Mouse (Mus musculus) forebrain, embryonic 13.5 days (tissue): Measurements from ENCODE around the gene Lipe. TPM values are rescaled to one million over a fixed set of nuclear protein-coding genes. Genes with fewer than 3 reads are reported as not detected.
A peak's percentile ranks its signal among the peaks of the same experiment; 100 is the strongest.
"Not testable (repeated sequence)": the region's sequence is repeated elsewhere in the genome, so short reads cannot be mapped to it uniquely, and the experiment has no call there.

Experiments
- ATAC-seq: fragments of 200-750 bp; cut with Nextera tagmentation; 2 replicates; pipeline ENCODE4 v1.8.0; 2017
- H3K27ac ChIP-seq: fragments of 300-500 bp; sonication (generic); 2 replicates; pipeline ENCODE4 v1.5.1; 2015; ENCODE audit warnings: inconsistent platforms, mild to moderate bottlenecking, moderate library complexity
- H3K27me3 ChIP-seq: fragments of 300-500 bp; sonication (generic); 2 replicates; pipeline ENCODE4 v1.6.1; 2015; ENCODE audit warnings: mild to moderate bottlenecking, inconsistent platforms
- H3K36me3 ChIP-seq: fragments of 300-500 bp; sonication (generic); 2 replicates; pipeline ENCODE4 v1.6.1; 2015; ENCODE audit warnings: mild to moderate bottlenecking, inconsistent platforms; ENCODE audit not compliant: poor library complexity, severe bottlenecking
- H3K4me1 ChIP-seq: fragments of 300-500 bp; sonication (generic); 2 replicates; pipeline ENCODE4 v1.6.1; 2015; ENCODE audit warnings: inconsistent platforms
- H3K4me2 ChIP-seq: fragments of 300-500 bp; sonication (generic); 2 replicates; pipeline ENCODE4 v1.6.1; 2015; ENCODE audit warnings: inconsistent platforms, mild to moderate bottlenecking, moderate library complexity
- H3K4me3 ChIP-seq: fragments of 300-500 bp; sonication (generic); 2 replicates; pipeline ENCODE4 v1.5.1; 2015; ENCODE audit warnings: mild to moderate bottlenecking, inconsistent platforms
- H3K9ac ChIP-seq: fragments of 300-500 bp; sonication (generic); 2 replicates; pipeline ENCODE4 v1.6.1; 2015; ENCODE audit warnings: mild to moderate bottlenecking, inconsistent platforms
- H3K9me3 ChIP-seq: fragments of 300-500 bp; sonication (generic); replicated peaks from 2 replicates; pipeline ENCODE4 v1.6.1; 2016; ENCODE audit warnings: inconsistent platforms
- WGBS: fragments of 180-500 bp; shearing (Covaris S2); methylation state at CpG from one replicate; pipeline ENCODE4 v1.1.7; 2015; 5-methylcytosine and 5-hydroxymethylcytosine counted together
- polyA plus RNA-seq: library from polyadenylated mRNA; unstranded; fragments of >200 nt; fragmentation: Nextera tagmentation; extraction: Ambion mirVana; gene quantifications from 2 replicates; pipeline ENCODE4 v1.2.1, GENCODE M21; 2015

Lipe gene
- polyA plus RNA-seq, 1 experiment from 2014 or later: 10.6 TPM

GRCm38 (mm10) chr7:25409114-25409760 lies 10.7 kb upstream of the Lipe start:
- no peaks in the 10 kb centered on the region for H3K36me3 ChIP-seq
- no peak for ATAC-seq
- 40% methylated on average over 4 of the region's 4 CpGs for WGBS

GRCm38 (mm10) chr7:25406468-25406867 lies 8.0 kb upstream of the Lipe start:
- H3K27ac ChIP-seq: no peak overlapping the region
- 90% methylated on average over 7 of the region's 7 CpGs for WGBS
- no peak overlapping the region for H3K4me3 ChIP-seq
- no peaks in the 10 kb centered on the region for H3K27me3 ChIP-seq
- no peak for ATAC-seq
- H3K4me2 ChIP-seq: no peak overlapping the region
- no peaks in the 10 kb centered on the region for H3K9me3 ChIP-seq
- no peaks in the 10 kb centered on the region for H3K4me1 ChIP-seq
- H3K36me3 ChIP-seq: no peaks in the 10 kb centered on the region
- no peak overlapping the region for H3K9ac ChIP-seq

More at GRCm38 (mm10) chr7:25409114-25409760, 10.7 kb upstream of the Lipe start:
- Histone ChIP-seq H3K4me1 (0 out of 2 replicates have a peak, but pooled peaks cover 6% of the 10 kb centered on the region), H3K27me3 (no peaks in the 10 kb centered on the region), H3K9ac (no peak overlapping the region), H3K9me3 (no peaks in the 10 kb centered on the region), H3K4me3 (no peak overlapping the region), H3K4me2 (no peak overlapping the region), H3K27ac (no peak overlapping the region)

GRCm38 (mm10) chr7:25402671-25403101 lies 4.2 kb upstream of the Lipe start:
- ATAC-seq: no peak
- Histone ChIP-seq H3K27ac (no peak overlapping the region), H3K9me3 (no peaks in the 10 kb centered on the region), H3K9ac (no peak overlapping the region), H3K36me3 (no peaks in the 10 kb centered on the region), H3K4me3 (no peak overlapping the region), H3K4me2 (no peak overlapping the region), H3K27me3 (no peaks in the 10 kb centered on the region), H3K4me1 (no peaks in the 10 kb centered on the region)
- 0% methylated on average over 2 of the region's 2 CpGs for WGBS

GRCm38 (mm10) chr7:25401986-25402385 lies 3.5 kb upstream of the Lipe start:
- 33% methylated on average over 5 of the region's 5 CpGs for WGBS
- no peaks in the 10 kb centered on the region for H3K4me1 ChIP-seq
- H3K9me3 ChIP-seq: no peaks in the 10 kb centered on the region
- H3K27ac ChIP-seq: no peak overlapping the region
- no peak overlapping the region for H3K4me2 ChIP-seq
- ATAC-seq: no peak
- H3K36me3 ChIP-seq: no peaks in the 10 kb centered on the region
- H3K27me3 ChIP-seq: no peaks in the 10 kb centered on the region
- no peak overlapping the region for H3K4me3 ChIP-seq
- H3K9ac ChIP-seq: no peak overlapping the region

GRCm38 (mm10) chr7:25401551-25401950 lies 3.0 kb upstream of the Lipe start:
- Histone ChIP-seq H3K4me2 (no peak overlapping the region), H3K27me3 (no peaks in the 10 kb centered on the region), H3K4me3 (no peak overlapping the region), H3K9ac (no peak overlapping the region), H3K4me1 (peaks cover 3% of the 10 kb centered on the region), H3K36me3 (no peaks in the 10 kb centered on the region), H3K27ac (no peak overlapping the region), H3K9me3 (no peaks in the 10 kb centered on the region)
- no peak for ATAC-seq
- WGBS: 69% methylated on average over 2 of the region's 2 CpGs

GRCm38 (mm10) chr7:25399028-25399427 lies 518 bp upstream of the Lipe start:
- not testable (repeated sequence) for ATAC-seq, H3K9ac ChIP-seq, H3K36me3 ChIP-seq, H3K4me3 ChIP-seq, H3K27ac ChIP-seq, H3K4me2 ChIP-seq, H3K27me3 ChIP-seq, H3K9me3 ChIP-seq
- H3K4me1 ChIP-seq: peaks cover 16% of the 10 kb centered on the region

GRCm38 (mm10) chr7:25396621-25397020 lies 1.9 kb downstream of the Lipe start:
- WGBS: 89% methylated on average over 14 of the region's 14 CpGs
- H3K9me3 ChIP-seq: no peaks in the 10 kb centered on the region
- no peaks in the 10 kb centered on the region for H3K36me3 ChIP-seq
- 0 out of 2 replicates have a peak overlapping the region, but pooled peaks have one; percentile 68 for H3K4me3 ChIP-seq
- H3K27me3 ChIP-seq: 0 out of 2 replicates have a peak, but pooled peaks cover 4% of the 10 kb centered on the region
- H3K4me2 ChIP-seq: peak overlapping the region; percentile 75
- H3K9ac ChIP-seq: no peak overlapping the region
- ATAC-seq: no peak
- peak overlapping the region; percentile 35; the same call in 1 of the 2 replicates for H3K27ac ChIP-seq
- H3K4me1 ChIP-seq: peaks cover 28% of the 10 kb centered on the region

GRCm38 (mm10) chr7:25395558-25396521 lies 2.7 kb downstream of the Lipe start:
- WGBS: 6% methylated on average over 52 of the region's 52 CpGs
- Histone ChIP-seq H3K9ac (peak overlapping the region; percentile 82), H3K27me3 (0 out of 2 replicates have a peak, but pooled peaks cover 4% of the 10 kb centered on the region), H3K4me3 (peak overlapping the region; percentile 68), H3K9me3 (no peaks in the 10 kb centered on the region), H3K4me1 (peaks cover 32% of the 10 kb centered on the region), H3K36me3 (no peaks in the 10 kb centered on the region), H3K4me2 (peak overlapping the region; percentile 75), H3K27ac (peak overlapping the region; percentile 35)
- peak; percentile 98 for ATAC-seq

- Histone ChIP-seq H3K27me3 (0 out of 2 replicates have a peak, but pooled peaks cover 4% of the 10 kb centered on the region), H3K9me3 (no peaks in the 10 kb centered on the region), H3K4me2 (peak overlapping the region; percentile 75), H3K27ac (peak overlapping the region; percentile 22), H3K36me3 (no peaks in the 10 kb centered on the region), H3K4me3 (peak overlapping the region; percentile 68), H3K9ac (peak overlapping the region; percentile 82), H3K4me1 (peaks cover 37% of the 10 kb centered on the region)
- under 1% methylated on average over 22 of the region's 22 CpGs for WGBS
- peak; percentile 50; the same call in 1 of the 2 replicates for ATAC-seq
Observed at GRCm38 (mm10) chr7:25395186-25395557, 3.3 kb downstream of the Lipe start.

GRCm38 (mm10) chr7:25394754-25395153 lies 3.8 kb downstream of the Lipe start:
- peaks cover 41% of the 10 kb centered on the region for H3K4me1 ChIP-seq
- peak overlapping the region; percentile 68 for H3K4me3 ChIP-seq
- no peak overlapping the region for H3K27ac ChIP-seq
- no peaks in the 10 kb centered on the region for H3K36me3 ChIP-seq
- no peaks in the 10 kb centered on the region for H3K9me3 ChIP-seq
- no peak for ATAC-seq
- 21% methylated on average over 7 of the region's 7 CpGs for WGBS
- peak overlapping the region; percentile 82 for H3K9ac ChIP-seq
- H3K4me2 ChIP-seq: peak overlapping the region; percentile 75
- H3K27me3 ChIP-seq: 0 out of 2 replicates have a peak, but pooled peaks cover 4% of the 10 kb centered on the region

- Histone ChIP-seq H3K9me3 (no peaks in the 10 kb centered on the region), H3K4me2 (peak overlapping the region; percentile 75), H3K4me1 (peaks cover 42% of the 10 kb centered on the region), H3K36me3 (no peaks in the 10 kb centered on the region), H3K9ac (peak overlapping the region; percentile 49; the same call in 1 of the 2 replicates), H3K4me3 (0 out of 2 replicates have a peak overlapping the region, but pooled peaks have one; percentile 68), H3K27ac (no peak overlapping the region), H3K27me3 (0 out of 2 replicates have a peak, but pooled peaks cover 4% of the 10 kb centered on the region)
- 80% methylated on average over 8 of the region's 8 CpGs for WGBS
- no peak for ATAC-seq
Observed at GRCm38 (mm10) chr7:25393451-25394210, 4.9 kb downstream of the Lipe start.
